Mouse (Mus musculus) left cerebral cortex, postnatal 25 days (tissue): ENCODE data around the gene Tdrd5. TPM values are rescaled to one million over a fixed set of nuclear protein-coding genes. Genes with fewer than 3 reads are reported as not detected.

Experiments
- DNase-seq, 2 experiments: peaks; one replicate each; pipeline ENCODE4 v3.0.0; 2022; ENCODE audit warnings: low spot score in 2 of 2, mixed read lengths in 1 of 2
- intact Hi-C: fragments of 180-260 bp; cut with DNase I; formaldehyde crosslinking; loops from one replicate; pipeline ENCODE4 v1.15.1; 2025
- total RNA-seq, 2 experiments: library from RNA; stranded (reverse); gene quantifications; 2 replicates each; pipeline ENCODE4 v1.2.3; 2021

Gene Tdrd5
- total RNA-seq, 2 experiments from 2014 or later: 2.3 to 2.5 TPM

DNA sequence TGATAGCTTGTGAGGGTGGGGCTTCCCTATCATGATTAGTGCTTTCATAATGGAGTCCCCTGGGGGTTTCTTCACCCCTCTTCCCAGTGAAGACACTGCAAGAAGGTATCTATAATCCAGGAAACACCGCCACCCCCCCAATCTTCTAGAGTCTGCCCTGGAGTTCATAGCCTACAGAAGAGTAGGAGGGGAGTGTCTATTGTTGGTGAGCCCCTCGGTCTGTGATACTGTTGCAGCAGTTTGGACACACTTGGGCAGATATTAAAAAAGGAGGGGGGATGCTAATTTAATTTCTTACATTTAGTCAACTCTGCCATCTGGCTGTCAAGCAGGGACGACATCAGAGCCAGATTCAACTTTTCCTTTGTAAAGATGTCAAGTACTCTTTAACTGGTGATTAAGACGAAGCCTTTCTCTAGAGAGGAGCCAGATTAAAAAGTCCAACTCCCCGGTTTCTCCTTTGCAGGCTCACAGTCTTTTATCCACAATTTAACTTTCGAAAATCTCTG lies 91.6 kb downstream of the Tdrd5 start:
- no peak for DNase-seq
- intact Hi-C loops: no loop called here

Other genes with a start within 250 kb of the Tdrd5 start
- 1 to 10 TPM; 8.4 to 9.7 TPM for gene Fam163a, start 98.6 kb downstream of the Tdrd5 start, total RNA-seq
- under 1 TPM; 0.66 TPM for gene Nphs2, start 7.1 kb upstream of the Tdrd5 start, total RNA-seq
- 100 to 1,000 TPM; 278 to 291 TPM for gene Gm2000, start 62.4 kb upstream of the Tdrd5 start, total RNA-seq
- under 1 TPM; 0.48 to 0.64 TPM for gene Axdnd1, start 117.5 kb upstream of the Tdrd5 start, total RNA-seq
- 10 to 100 TPM; 42.1 to 49.8 TPM for gene Soat1, start 170.7 kb upstream of the Tdrd5 start, total RNA-seq
- gene Gm10031, start 220.3 kb upstream of the Tdrd5 start, total RNA-seq: 10 to 100 TPM; 46.8 to 46.9 TPM